Mouse (Mus musculus) limb, embryonic 15.5 days (tissue): ENCODE results near the gene Inpp5b. TPM values are rescaled to one million over a fixed set of nuclear protein-coding genes. Genes with fewer than 3 reads are reported as not detected.

Source experiments
- ATAC-seq: fragments of 200-750 bp; cut with Nextera tagmentation; 2 replicates; pipeline ENCODE4 v1.8.0; 2017; ENCODE audit warnings: low read depth, moderate TSS enrichment; ENCODE audit not compliant: insufficient number of reproducible peaks, low FRiP score, low TSS enrichment
- H3K27ac ChIP-seq: fragments of 300-500 bp; sonication (generic); 2 replicates; pipeline ENCODE4 v1.5.1; 2015; ENCODE audit warnings: moderate library complexity, mild to moderate bottlenecking, inconsistent platforms
- H3K27me3 ChIP-seq: fragments of 300-500 bp; sonication (generic); 2 replicates; pipeline ENCODE4 v1.6.1; 2015; ENCODE audit warnings: inconsistent platforms
- H3K36me3 ChIP-seq: fragments of 300-500 bp; sonication (generic); 2 replicates; pipeline ENCODE4 v1.6.1; 2015; ENCODE audit warnings: inconsistent platforms
- H3K4me1 ChIP-seq: fragments of 300-500 bp; sonication (generic); 2 replicates; pipeline ENCODE4 v1.6.1; 2015; ENCODE audit warnings: inconsistent platforms
- H3K4me2 ChIP-seq: fragments of 300-500 bp; sonication (generic); 2 replicates; pipeline ENCODE4 v1.6.1; 2015; ENCODE audit warnings: mild to moderate bottlenecking, inconsistent platforms
- H3K4me3 ChIP-seq: fragments of 300-500 bp; sonication (generic); 2 replicates; pipeline ENCODE4 v1.5.1; 2015; ENCODE audit warnings: mild to moderate bottlenecking, inconsistent platforms
- H3K9ac ChIP-seq: fragments of 300-500 bp; sonication (generic); 2 replicates; pipeline ENCODE4 v1.6.1; 2015; ENCODE audit warnings: inconsistent platforms
- H3K9me3 ChIP-seq: fragments of 300-500 bp; sonication (generic); 2 replicates; pipeline ENCODE4 v1.6.1; 2016; ENCODE audit warnings: inconsistent platforms
- WGBS: fragments of 180-500 bp; shearing (Covaris S2); methylation state at CpG from one replicate; pipeline ENCODE4 v1.1.7; 2015; 5-methylcytosine and 5-hydroxymethylcytosine counted together
- polyA plus RNA-seq: library from polyadenylated mRNA; unstranded; fragments of >200 nt; fragmentation: Nextera tagmentation; extraction: Ambion mirVana; gene quantifications from 2 replicates; pipeline ENCODE4 v1.2.1, GENCODE M21; 2015

The Inpp5b gene
- polyA plus RNA-seq, 1 experiment from 2014 or later = 31.0 TPM

- no peaks in the 10 kb centered on the region for H3K27me3 ChIP-seq
- no peak overlapping the region for H3K4me3 ChIP-seq
- H3K4me1 ChIP-seq = no peaks in the 10 kb centered on the region
- H3K36me3 ChIP-seq = peaks cover 17% of the 10 kb centered on the region; the same call in 1 of the 2 replicates
- H3K27ac ChIP-seq = no peak overlapping the region
- WGBS = 86% methylated on average over 6 of the region's 6 CpGs
- no peaks in the 10 kb centered on the region for H3K9me3 ChIP-seq
- no peak overlapping the region for H3K4me2 ChIP-seq
- ATAC-seq = no peak
- no peak overlapping the region for H3K9ac ChIP-seq
These were observed 32.3 kb downstream of the Inpp5b start for GRCm38 (mm10) chr4:124773995-124774394.

DNA sequence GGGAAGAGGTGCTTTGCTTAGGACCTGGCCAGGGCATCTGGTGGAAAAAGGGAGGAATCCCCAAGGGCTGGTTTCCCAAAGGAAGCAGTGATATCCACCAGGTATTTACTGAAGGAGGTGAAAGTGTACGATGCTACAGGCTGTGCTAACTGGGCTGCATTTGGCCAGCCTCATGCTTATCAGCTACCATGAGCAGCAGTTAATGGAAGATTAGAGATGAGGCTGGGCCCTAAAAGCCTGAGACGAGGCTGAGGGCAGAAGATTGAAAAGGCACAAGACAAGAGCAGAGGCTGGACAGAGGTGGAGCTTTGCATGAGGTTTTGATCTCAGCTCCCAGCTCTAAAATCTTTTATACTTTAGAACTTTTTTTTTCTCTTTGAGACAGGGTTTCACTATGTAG lies 32.8 kb downstream of the Inpp5b start:
- no peak overlapping the region for H3K4me3 ChIP-seq
- H3K27me3 ChIP-seq = no peaks in the 10 kb centered on the region
- no peak overlapping the region for H3K9ac ChIP-seq
- H3K27ac ChIP-seq = no peak overlapping the region
- H3K9me3 ChIP-seq = no peaks in the 10 kb centered on the region
- WGBS = 60% methylated on average over 2 of the region's 2 CpGs
- ATAC-seq = no peak
- no peak overlapping the region for H3K4me2 ChIP-seq
- H3K36me3 ChIP-seq = peaks cover 21% of the 10 kb centered on the region; the same call in 1 of the 2 replicates
- no peaks in the 10 kb centered on the region for H3K4me1 ChIP-seq

DNA sequence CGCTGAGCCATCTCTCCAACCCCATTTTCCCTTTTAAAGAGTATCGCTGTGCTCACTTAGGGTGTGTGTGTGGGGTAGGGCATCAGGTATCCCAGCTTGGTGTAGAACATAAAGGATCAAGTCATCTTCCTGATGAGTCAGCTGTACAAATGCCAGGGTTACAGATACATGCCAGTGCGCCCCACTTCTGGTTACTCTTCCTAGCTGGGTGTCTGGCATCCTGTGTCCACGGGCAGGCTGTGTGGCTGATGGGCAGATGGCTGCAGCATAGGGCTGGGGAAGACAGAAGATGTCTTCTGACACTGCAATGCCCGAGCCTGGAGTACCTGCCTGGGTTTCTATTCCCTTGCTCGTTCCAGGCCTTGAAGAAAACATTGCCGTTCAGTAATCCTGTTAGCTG lies 39.7 kb downstream of the Inpp5b start:
- Histone ChIP-seq H3K9me3 (no peaks in the 10 kb centered on the region), H3K4me1 (no peaks in the 10 kb centered on the region), H3K36me3 (peaks cover 78% of the 10 kb centered on the region), H3K27me3 (no peaks in the 10 kb centered on the region), H3K9ac (no peak overlapping the region), H3K4me2 (no peak overlapping the region), H3K4me3 (no peak overlapping the region), H3K27ac (no peak overlapping the region)
- WGBS = 87% methylated on average over 7 of the region's 7 CpGs
- ATAC-seq = no peak

DNA sequence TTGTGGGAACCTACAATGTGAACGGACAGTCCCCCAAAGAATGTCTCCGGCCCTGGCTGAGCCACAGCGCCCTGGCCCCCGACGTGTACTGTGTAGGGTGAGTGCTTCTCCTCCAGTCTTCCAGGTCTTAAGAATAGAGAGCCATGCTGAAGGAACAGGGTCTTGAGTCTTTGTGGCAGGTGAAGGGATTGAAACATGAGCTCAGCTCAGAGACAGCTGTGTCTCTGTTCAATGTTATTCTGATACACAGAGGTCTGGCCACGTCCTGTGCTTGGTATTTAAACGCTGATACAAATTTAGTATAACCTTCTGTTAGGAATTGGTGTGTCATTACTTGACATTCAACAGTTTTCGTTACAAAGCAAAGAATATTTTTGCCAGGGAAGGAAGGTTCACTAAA lies 40.7 kb downstream of the Inpp5b start:
- peaks cover 83% of the 10 kb centered on the region for H3K36me3 ChIP-seq
- 90% methylated on average over 8 of the region's 8 CpGs for WGBS
- ATAC-seq = no peak

GRCm38 (mm10) chr4:124783937-124784336 lies 42.3 kb downstream of the Inpp5b start:
- no peak overlapping the region for H3K9ac ChIP-seq
- WGBS = 88% methylated on average over 8 of the region's 8 CpGs
- H3K36me3 ChIP-seq = peaks cover 85% of the 10 kb centered on the region
- H3K4me2 ChIP-seq = no peak overlapping the region
- H3K4me3 ChIP-seq = no peak overlapping the region
- ATAC-seq = no peak
- H3K27ac ChIP-seq = no peak overlapping the region
- no peaks in the 10 kb centered on the region for H3K4me1 ChIP-seq
- no peaks in the 10 kb centered on the region for H3K27me3 ChIP-seq
- H3K9me3 ChIP-seq = no peaks in the 10 kb centered on the region

More for the DNA sequence above, 40.7 kb downstream of the Inpp5b start:
- no peak overlapping the region for H3K9ac ChIP-seq
- no peak overlapping the region for H3K4me3 ChIP-seq
- H3K4me2 ChIP-seq = no peak overlapping the region
- H3K4me1 ChIP-seq = no peaks in the 10 kb centered on the region
- no peaks in the 10 kb centered on the region for H3K9me3 ChIP-seq
- H3K27me3 ChIP-seq = no peaks in the 10 kb centered on the region
- H3K27ac ChIP-seq = no peak overlapping the region

- Histone ChIP-seq H3K36me3 (peaks cover 97% of the 10 kb centered on the region), H3K27me3 (no peaks in the 10 kb centered on the region), H3K9ac (no peak overlapping the region), H3K4me3 (no peak overlapping the region), H3K27ac (no peak overlapping the region), H3K4me1 (no peaks in the 10 kb centered on the region), H3K9me3 (no peaks in the 10 kb centered on the region), H3K4me2 (no peak overlapping the region)
- 69% methylated on average over 4 of the region's 4 CpGs for WGBS
- ATAC-seq = no peak
These were observed 48.4 kb downstream of the Inpp5b start for GRCm38 (mm10) chr4:124790013-124790412.

DNA sequence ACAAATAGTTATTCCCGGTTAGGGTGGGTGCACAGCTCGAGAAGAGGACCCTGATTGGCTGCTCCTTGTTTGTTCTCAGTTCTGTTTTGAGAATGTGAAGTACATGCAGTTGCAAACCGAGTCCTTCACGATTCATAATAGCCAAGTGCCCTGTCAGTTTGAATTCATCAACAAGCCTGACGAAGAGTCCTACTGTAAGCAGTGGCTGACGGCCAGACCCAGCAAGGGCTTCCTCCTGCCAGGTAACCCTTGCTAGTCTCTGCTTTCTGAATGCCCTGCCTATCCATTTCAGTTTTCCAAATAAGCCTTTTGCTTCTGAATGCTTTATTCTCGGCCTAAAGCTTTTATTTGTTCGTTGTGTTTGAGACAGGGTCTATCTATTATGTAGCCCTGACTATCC lies 50.5 kb downstream of the Inpp5b start:
- 86% methylated on average over 8 of the region's 8 CpGs for WGBS
- Histone ChIP-seq H3K4me1 (no peaks in the 10 kb centered on the region), H3K9ac (no peak overlapping the region), H3K4me3 (no peak overlapping the region), H3K4me2 (no peak overlapping the region), H3K27me3 (no peaks in the 10 kb centered on the region), H3K27ac (no peak overlapping the region), H3K36me3 (peaks cover 93% of the 10 kb centered on the region), H3K9me3 (no peaks in the 10 kb centered on the region)
- ATAC-seq = no peak

DNA sequence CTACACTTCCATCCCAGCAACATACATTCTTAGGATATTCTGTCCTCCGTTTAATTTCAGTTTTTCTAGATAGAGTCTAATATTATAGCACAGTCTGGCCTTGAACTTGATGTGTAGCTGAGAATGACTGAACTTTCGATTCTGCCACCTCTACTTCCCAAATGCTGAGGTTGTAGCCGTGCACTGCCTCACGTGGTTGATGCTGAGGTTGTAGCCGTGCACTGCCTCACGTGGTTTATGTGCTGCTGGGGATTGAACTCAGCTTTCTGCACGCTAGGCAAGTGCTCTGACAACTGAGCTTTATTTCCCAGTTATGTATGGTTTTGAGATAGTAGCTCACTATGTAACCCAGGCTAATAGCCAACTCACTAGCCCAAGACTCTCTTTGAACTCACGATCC lies 54.5 kb downstream of the Inpp5b start:
- H3K9me3 ChIP-seq = no peaks in the 10 kb centered on the region
- 91% methylated on average over 8 of the region's 8 CpGs for WGBS
- no peak overlapping the region for H3K4me2 ChIP-seq
- ATAC-seq = no peak
- H3K36me3 ChIP-seq = peaks cover 89% of the 10 kb centered on the region
- no peaks in the 10 kb centered on the region for H3K27me3 ChIP-seq
- no peak overlapping the region for H3K27ac ChIP-seq
- H3K4me3 ChIP-seq = no peak overlapping the region
- H3K9ac ChIP-seq = no peak overlapping the region
- no peaks in the 10 kb centered on the region for H3K4me1 ChIP-seq

DNA sequence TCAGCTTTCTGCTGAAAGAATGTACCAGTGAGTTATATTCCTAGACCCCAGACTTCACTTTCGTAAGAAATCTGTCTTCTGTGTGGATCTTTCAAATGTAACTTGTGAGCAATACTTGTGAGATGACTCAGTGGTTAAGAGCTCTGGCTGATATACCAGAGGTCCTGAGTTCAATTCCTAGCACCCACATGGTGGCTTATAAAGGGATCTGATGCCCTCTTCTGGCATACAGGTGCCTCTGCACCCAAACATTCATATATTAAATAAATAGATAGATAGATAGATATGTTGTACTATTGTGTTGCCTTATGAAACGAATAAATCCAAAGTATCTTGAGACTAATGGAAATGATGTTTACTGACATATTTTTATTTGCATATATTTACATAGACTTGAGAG lies 55.3 kb downstream of the Inpp5b start:
- Histone ChIP-seq H3K4me1 (no peaks in the 10 kb centered on the region), H3K36me3 (peaks cover 82% of the 10 kb centered on the region), H3K4me3 (no peak overlapping the region), H3K9ac (no peak overlapping the region), H3K9me3 (no peaks in the 10 kb centered on the region), H3K4me2 (no peak overlapping the region), H3K27ac (no peak overlapping the region), H3K27me3 (no peaks in the 10 kb centered on the region)
- no peak for ATAC-seq
- 91% methylated on average over 2 of the region's 2 CpGs for WGBS

DNA sequence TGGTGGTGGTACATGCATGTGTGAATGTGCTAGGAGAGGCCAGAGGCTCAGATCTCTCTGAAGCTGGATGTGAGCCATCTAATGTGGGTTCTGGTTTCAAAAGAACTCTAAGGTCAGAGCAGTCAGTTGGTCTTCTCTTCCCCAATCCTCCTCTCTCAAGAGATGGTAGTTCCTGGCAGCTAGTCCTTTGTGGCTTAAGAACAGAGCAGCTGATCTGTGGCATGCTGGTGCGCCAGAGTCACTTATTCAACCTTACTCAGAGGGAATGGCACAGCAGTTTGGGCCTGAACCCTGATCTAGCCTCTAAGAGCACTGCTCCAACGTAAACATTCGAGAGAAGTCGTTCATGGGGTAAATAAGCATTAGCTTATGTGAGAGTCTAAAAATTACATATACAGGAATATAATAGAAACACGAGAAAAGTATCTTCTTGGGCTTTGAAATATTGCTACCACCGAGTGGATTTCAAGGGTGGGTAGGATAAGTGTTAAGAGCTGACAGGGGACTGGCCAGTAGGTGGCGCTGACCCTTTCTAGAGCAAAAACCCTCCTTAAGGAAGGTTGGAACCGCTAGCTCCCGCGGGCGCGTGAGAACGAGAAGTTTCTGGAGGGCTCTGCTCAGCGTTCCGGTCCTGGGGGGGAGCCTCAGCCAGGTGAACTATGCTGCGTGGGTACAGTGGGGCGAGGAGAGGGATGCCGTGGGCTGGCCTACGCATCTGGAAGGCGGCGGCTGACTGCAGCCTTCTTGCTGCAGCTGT lies 60.1 kb downstream of the Inpp5b start, which contains the start of gene Mtf1:
Gene Mtf1 (plus strand): TSS at position 553 of the 757 bp plus-strand sequence.
- peak; percentile 79 for ATAC-seq
- Histone ChIP-seq H3K4me3 (peak within 1 kb of the TSS; percentile 93), H3K36me3 (peaks cover 60% of the 10 kb centered on the region)

GRCm38 (mm10) chr4:124802309-124803260 lies 60.9 kb downstream of the Inpp5b start:
- peaks cover 10% of the 10 kb centered on the region for H3K4me1 ChIP-seq
- H3K27me3 ChIP-seq = no peaks in the 10 kb centered on the region
- H3K4me3 ChIP-seq = peak overlapping the region; percentile 93
- peaks cover 64% of the 10 kb centered on the region for H3K36me3 ChIP-seq
- H3K9ac ChIP-seq = peak overlapping the region; percentile 97
- peak overlapping the region; percentile 98 for H3K27ac ChIP-seq
- no peaks in the 10 kb centered on the region for H3K9me3 ChIP-seq
- WGBS = 1% methylated on average over 52 of the region's 53 CpGs
- peak; percentile 98 for ATAC-seq
- H3K4me2 ChIP-seq = peak overlapping the region; percentile 86

More for the DNA sequence above, 60.1 kb downstream of the Inpp5b start, which contains the start of gene Mtf1:
- Histone ChIP-seq H3K9me3 (no peaks in the 10 kb centered on the region), H3K27ac (peak within 1 kb of the TSS; percentile 98), H3K27me3 (no peaks in the 10 kb centered on the region), H3K4me1 (peaks cover 10% of the 10 kb centered on the region), H3K4me2 (peak within 1 kb of the TSS; percentile 86), H3K9ac (peak within 1 kb of the TSS; percentile 97)
- WGBS = 2% methylated on average over 21 of the region's 21 CpGs

GRCm38 (mm10) chr4:124803406-124803805 lies 61.8 kb downstream of the Inpp5b start:
- Histone ChIP-seq H3K36me3 (peaks cover 58% of the 10 kb centered on the region), H3K9ac (peak overlapping the region; percentile 97; the same call in 1 of the 2 replicates)

More at GRCm38 (mm10) chr4:124803406-124803805, 61.8 kb downstream of the Inpp5b start:
- ATAC-seq = no peak
- peaks cover 10% of the 10 kb centered on the region for H3K4me1 ChIP-seq
- H3K27ac ChIP-seq = no peak overlapping the region
- WGBS = 75% methylated on average over 6 of the region's 6 CpGs
- H3K4me2 ChIP-seq = peak overlapping the region; percentile 86
- no peaks in the 10 kb centered on the region for H3K9me3 ChIP-seq
- H3K27me3 ChIP-seq = no peaks in the 10 kb centered on the region
- peak overlapping the region; percentile 93 for H3K4me3 ChIP-seq
